Mouse (Mus musculus) thymus, adult 2 months (tissue): ENCODE data around the gene Thada. TPM values are rescaled to one million over a fixed set of nuclear protein-coding genes. Genes with fewer than 3 reads are reported as not detected.

Experiments used
- DNase-seq: peaks from one replicate; pipeline ENCODE4 v3.0.0; 2021
- H3K27ac ChIP-seq: fragments of 200-500 bp; 2 replicates; pipeline ENCODE4 v1.5.1; 2012; ENCODE audit warnings: low read length, control low read depth; ENCODE audit not compliant: control insufficient read depth, insufficient read depth
- H3K27me3 ChIP-seq: fragments of 200-500 bp; 2 replicates; pipeline ENCODE4 v1.6.1; 2012; ENCODE audit warnings: mild to moderate bottlenecking, low read length, moderate library complexity, mixed read lengths; ENCODE audit not compliant: control insufficient read depth, insufficient read depth
- H3K36me3 ChIP-seq: fragments of 200-500 bp; 2 replicates; pipeline ENCODE4 v1.6.1; 2012; ENCODE audit warnings: mild to moderate bottlenecking, low read length, moderate library complexity; ENCODE audit not compliant: control insufficient read depth, insufficient read depth
- H3K4me1 ChIP-seq: fragments of 200-500 bp; replicated peaks from 2 replicates; pipeline ENCODE4 v1.6.1; 2012; ENCODE audit warnings: low read length; ENCODE audit not compliant: control insufficient read depth, insufficient read depth
- H3K4me3 ChIP-seq: fragments of 200-500 bp; 2 replicates; pipeline ENCODE4 v1.5.1; 2012; ENCODE audit warnings: mild to moderate bottlenecking, low read length, control low read depth, moderate library complexity; ENCODE audit not compliant: control insufficient read depth, insufficient read depth
- CTCF ChIP-seq: fragments of 200-500 bp; IDR thresholded peaks from 2 replicates; pipeline ENCODE4 v1.5.1; 2012; ENCODE audit warnings: mild to moderate bottlenecking, control low read depth, low read length, moderate library complexity, borderline replicate concordance; ENCODE audit not compliant: control insufficient read depth, poor library complexity, insufficient read depth; ENCODE audit errors: extremely low read depth
- POLR2A ChIP-seq: fragments of 200-500 bp; IDR thresholded peaks from 2 replicates; pipeline ENCODE4 v1.6.1; 2012; ENCODE audit warnings: mild to moderate bottlenecking, low read length, control low read depth, moderate library complexity; ENCODE audit not compliant: control insufficient read depth, poor library complexity, insufficient read depth; ENCODE audit errors: extremely low read depth
- WGBS: fragments of 180-500 bp; shearing (Covaris S2); methylation state at CpG from one replicate; pipeline ENCODE4 v1.1.7; 2018; 5-methylcytosine and 5-hydroxymethylcytosine counted together
- polyA plus RNA-seq: library from polyadenylated mRNA; depleted of rRNA; stranded (reverse); fragments of >200 nt; gene quantifications from 2 replicates; pipeline ENCODE4 v1.2.3, GENCODE M21; 2012

Thada gene
- polyA plus RNA-seq, 1 experiment = 40.1 TPM

DNA sequence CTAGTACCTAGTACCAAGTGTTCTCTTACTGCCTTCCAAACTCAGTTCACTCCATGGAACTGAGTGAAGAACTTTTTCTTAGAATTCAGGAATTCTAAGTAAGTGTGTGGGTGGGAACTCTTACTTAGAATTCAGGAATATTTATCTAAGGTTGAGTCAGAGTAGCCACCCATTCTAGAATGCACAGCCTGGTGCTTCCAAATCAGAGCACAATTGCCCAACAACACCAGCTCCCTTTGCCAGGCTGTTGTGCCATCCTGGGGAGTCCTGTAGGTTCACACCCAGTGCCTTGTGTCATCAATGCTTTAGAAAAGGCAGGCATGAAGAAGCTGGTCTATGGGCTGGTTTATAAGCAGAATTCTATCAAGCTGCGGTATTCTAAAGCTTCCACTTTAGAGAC, 145.4 kb downstream of the Thada start:
- Histone ChIP-seq H3K36me3 (no peaks in the 10 kb centered on the region), H3K4me1 (no peaks in the 10 kb centered on the region; the same call in 1 of the 2 replicates), H3K27ac (no peak overlapping the region), H3K4me3 (no peak overlapping the region), H3K27me3 (no peaks in the 10 kb centered on the region)
- no peak for DNase-seq
- no peak for TF ChIP-seq POLR2A
- TF ChIP-seq CTCF = no peak
- 98% methylated on average over 1 of the region's 1 CpGs for WGBS

DNA sequence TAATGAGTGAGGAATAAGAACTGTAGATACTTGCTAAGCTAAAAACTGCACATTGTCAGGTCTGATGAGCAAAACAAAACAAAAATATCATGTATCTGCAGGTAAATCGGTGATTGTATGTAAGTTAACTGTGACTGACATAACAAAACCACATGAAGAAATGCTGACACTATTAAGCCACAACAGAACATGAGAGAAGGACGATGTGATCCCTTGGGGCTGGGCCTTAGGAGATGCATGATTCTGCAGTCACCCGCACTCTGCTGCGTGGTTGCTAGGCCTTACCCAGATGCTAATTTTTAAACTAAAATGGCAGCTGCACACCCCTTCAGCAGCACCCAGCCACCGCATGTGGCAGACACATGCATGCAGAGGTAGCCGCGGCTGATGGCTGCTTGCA, 151.7 kb downstream of the Thada start:
- Histone ChIP-seq H3K27me3 (no peaks in the 10 kb centered on the region), H3K27ac (peak overlapping the region; percentile 49; the same call in 1 of the 2 replicates), H3K36me3 (peaks cover 5% of the 10 kb centered on the region), H3K4me1 (peaks cover 17% of the 10 kb centered on the region), H3K4me3 (no peak overlapping the region)
- no peak for DNase-seq
- WGBS = 82% methylated on average over 7 of the region's 7 CpGs
- TF ChIP-seq CTCF (no peak), POLR2A (no peak)

DNA sequence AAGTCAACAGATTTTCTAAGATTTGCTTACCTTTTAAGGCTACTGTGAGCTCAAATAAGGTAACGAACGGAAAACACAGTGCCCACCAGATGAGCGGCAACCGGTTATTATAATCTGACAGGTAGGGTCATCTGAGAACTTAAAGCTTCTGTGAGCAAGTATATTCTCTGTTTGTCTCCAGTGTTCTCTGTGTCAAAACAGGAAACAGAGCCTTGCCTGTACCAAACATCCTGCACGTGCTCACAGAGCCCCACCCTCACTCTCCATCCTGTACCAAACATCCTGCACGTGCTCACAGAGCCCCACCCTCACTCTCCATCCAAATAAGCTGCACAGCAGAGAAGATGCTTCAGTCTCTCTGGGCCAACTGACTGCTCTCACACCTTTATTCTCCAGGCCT, 152.5 kb downstream of the Thada start:
- Histone ChIP-seq H3K4me1 (peaks cover 19% of the 10 kb centered on the region), H3K36me3 (peaks cover 12% of the 10 kb centered on the region), H3K4me3 (no peak overlapping the region), H3K27ac (peak overlapping the region; percentile 84; the same call in 1 of the 2 replicates), H3K27me3 (no peaks in the 10 kb centered on the region)
- 62% methylated on average over 6 of the region's 6 CpGs for WGBS
- DNase-seq = peak; percentile 63
- TF ChIP-seq POLR2A = no peak
- no peak for TF ChIP-seq CTCF

DNA sequence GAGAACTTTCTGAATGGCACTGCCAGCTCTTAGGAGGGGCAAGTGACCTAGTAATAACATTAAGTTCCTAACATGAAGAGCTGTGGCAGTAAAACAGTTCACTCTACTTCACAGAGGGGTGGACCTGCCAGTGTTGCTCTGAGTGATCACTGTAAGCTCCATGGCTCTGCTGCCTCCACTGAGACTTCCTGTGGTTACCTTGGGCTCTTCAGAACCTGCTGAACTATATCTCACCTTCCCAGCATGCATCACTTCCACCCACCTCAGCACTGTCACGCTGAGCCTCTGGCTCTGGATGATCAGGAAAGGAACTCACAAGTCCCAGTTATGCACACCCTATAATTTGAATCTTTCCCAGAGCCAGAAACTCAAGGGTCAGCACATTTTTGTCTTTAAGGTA, 159.9 kb downstream of the Thada start:
- WGBS = 3% methylated on average over 1 of the region's 1 CpGs
- TF ChIP-seq CTCF (no peak), POLR2A (no peak)
- Histone ChIP-seq H3K36me3 (peaks cover 12% of the 10 kb centered on the region), H3K27me3 (no peaks in the 10 kb centered on the region), H3K27ac (0 out of 2 replicates have a peak overlapping the region, but pooled peaks have one; percentile 18), H3K4me3 (no peak overlapping the region), H3K4me1 (peaks cover 33% of the 10 kb centered on the region)
- peak; percentile 77 for DNase-seq

DNA sequence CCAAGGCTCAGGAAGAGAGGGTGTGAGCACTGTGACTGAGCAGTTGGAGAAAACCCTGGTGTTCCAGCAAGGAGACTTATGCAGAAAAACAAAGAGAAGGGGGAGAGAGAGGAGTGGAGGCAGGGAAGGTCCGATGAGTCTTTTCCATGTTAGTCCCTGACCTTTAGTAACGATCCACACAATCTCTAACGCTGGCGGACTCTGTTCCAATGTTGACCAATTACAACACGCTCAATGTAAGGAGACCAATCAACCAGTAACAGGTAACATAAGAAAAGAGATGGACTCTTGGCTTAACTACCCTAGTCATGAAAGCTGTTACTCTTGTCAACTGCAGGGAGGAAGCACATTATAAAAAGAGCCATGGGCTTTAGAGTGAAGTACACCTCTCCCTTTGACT, 160.9 kb downstream of the Thada start:
- DNase-seq = no peak
- Histone ChIP-seq H3K27ac (no peak overlapping the region), H3K36me3 (peaks cover 12% of the 10 kb centered on the region), H3K4me1 (peaks cover 27% of the 10 kb centered on the region), H3K4me3 (no peak overlapping the region), H3K27me3 (no peaks in the 10 kb centered on the region)
- WGBS = 99% methylated on average over 5 of the region's 5 CpGs
- TF ChIP-seq CTCF (no peak), POLR2A (no peak)

DNA sequence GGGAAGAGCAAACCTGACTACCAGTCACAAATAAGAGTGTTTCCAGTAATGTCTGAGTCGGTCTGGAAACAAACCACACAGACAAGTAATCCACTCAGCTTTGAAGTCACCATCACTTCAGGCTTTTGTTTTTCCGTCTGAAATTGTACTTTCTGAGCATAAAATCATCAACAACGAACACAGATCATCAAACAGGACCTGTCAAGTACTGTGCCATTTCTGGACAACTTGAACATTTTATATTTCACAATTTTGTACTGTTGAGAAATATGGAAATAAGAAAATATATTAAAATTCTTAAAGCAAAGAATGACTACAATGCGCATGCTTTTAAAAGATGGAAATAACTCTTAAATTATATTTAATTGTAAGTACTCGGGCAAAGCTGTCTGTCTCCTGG, 161.9 kb downstream of the Thada start:
- Histone ChIP-seq H3K36me3 (peaks cover 5% of the 10 kb centered on the region), H3K27me3 (no peaks in the 10 kb centered on the region), H3K27ac (no peak overlapping the region), H3K4me3 (no peak overlapping the region), H3K4me1 (peaks cover 27% of the 10 kb centered on the region)
- TF ChIP-seq POLR2A = no peak
- TF ChIP-seq CTCF = no peak
- WGBS = 91% methylated on average over 5 of the region's 5 CpGs
- no peak for DNase-seq

DNA sequence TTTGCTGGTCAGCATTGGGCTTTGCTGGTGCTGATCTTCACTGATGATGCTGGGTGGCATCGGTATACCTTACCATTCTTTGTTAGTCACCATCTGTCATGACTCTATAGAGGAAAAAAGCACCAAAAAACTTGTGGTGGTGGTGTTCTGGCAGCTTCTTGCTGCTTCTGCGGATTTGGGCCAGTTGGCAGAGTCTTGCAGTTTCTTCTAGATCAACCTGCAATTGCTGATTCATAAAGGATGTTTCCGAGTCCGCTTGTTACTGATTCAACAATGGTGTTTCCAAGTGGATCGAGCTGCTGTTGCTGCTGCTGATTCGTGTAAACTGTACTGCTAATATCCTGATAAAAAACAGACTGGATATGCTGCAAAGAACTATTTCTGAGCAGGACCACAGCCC, 168.0 kb downstream of the Thada start:
- TF ChIP-seq CTCF = no peak
- TF ChIP-seq POLR2A = no peak
- Histone ChIP-seq H3K4me1 (peaks cover 2% of the 10 kb centered on the region; the same call in 1 of the 2 replicates), H3K27me3 (no peaks in the 10 kb centered on the region), H3K4me3 (no peak overlapping the region), H3K27ac (no peak overlapping the region), H3K36me3 (peaks cover 7% of the 10 kb centered on the region)
- DNase-seq = no peak
- 98% methylated on average over 6 of the region's 6 CpGs for WGBS
